25 mouse cellular contexts compared by ENCODE assay signal in genomic region chr10:93721625-93722337, GRCm38 (mm10).
DNase-seq lines count a peak whose midpoint lies in the region; ATAC-seq and TF ChIP-seq lines count a peak whose summit lies in the region.
"Had no signal": no experiment of that assay in that cellular context is flagged by ENCODE, and none has a peak within 500 bp of the region (broad histone marks: within the 10 kb centered on the region; RNA-seq: fewer than 3 reads in every experiment).

No protein-coding gene starts in this region.

- no peaks in the 10 kb centered on the region for H3K27me3 ChIP-seq in liver, embryonic 14.5 days (ENCODE audit: control insufficient read depth, insufficient read depth, low read length)
- H3K27me3 ChIP-seq: embryonic facial prominence, embryonic 13.5 days; hindbrain, embryonic 13.5 days had no signal

- H3K4me1 ChIP-seq in liver, embryonic 14.5 days (replicated peaks; ENCODE audit: control insufficient read depth in 2 of 2, insufficient read depth in 2 of 2, low read length in 1 of 2), result peaks cover 17 to 22% of the 10 kb centered on the region in 2 experiments

- no peaks in the 10 kb centered on the region for H3K9me3 ChIP-seq in liver, embryonic 14.5 days (ENCODE audit: control insufficient read depth, low read length)
- H3K9me3 ChIP-seq: embryonic facial prominence, embryonic 13.5 days; forebrain, embryonic 10.5 days; G1E; heart, embryonic 10.5 days; hindbrain, embryonic 13.5 days had no signal

- DNase-seq in Muller cell, postnatal 12 days (ENCODE audit: inconsistent ontology term), result peak; percentile 25
- DNase-seq in liver, embryonic 14.5 days (ENCODE audit: low read depth in 3 of 3, low spot score in 3 of 3), result peak in 1 of 3 experiments; percentile 37
- no peak for DNase-seq in urinary bladder, adult 18-20 months (ENCODE audit: low spot score in 2 of 2)
- no peak for DNase-seq in heart, adult 11 months
- DNase-seq in right cerebral cortex, postnatal 36 days (ENCODE audit: low spot score in 2 of 2), result no peak
- DNase-seq in embryo, embryonic 9.5 days (ENCODE audit: extremely low spot score), result no peak
- DNase-seq: adrenal gland, postnatal 10 days; cerebellum, adult 11-12 months; cerebellum, adult 9-10 months; cerebellum, postnatal 25 days; gastrocnemius, adult 2 months; gastrocnemius, postnatal 25 days; heart, adult 18-20 months; heart, postnatal 10 days; heart, postnatal 4 days had no signal

- H3K4me3 ChIP-seq in liver, embryonic 14.5 days (ENCODE audit: insufficient read depth in 1 of 2, low read depth in 2 of 2, low read length in 2 of 2), result no peak overlapping the region
- H3K4me3 ChIP-seq: embryonic facial prominence, embryonic 13.5 days; forebrain, embryonic 10.5 days; gastrocnemius, adult 2 months; heart, embryonic 10.5 days; hindbrain, embryonic 13.5 days had no signal

- no peak for TF ChIP-seq EP300 in liver, embryonic 14.5 days (IDR thresholded peaks at IDR 0.05; ENCODE audit: low read depth)

- 28% methylated on average over 5 of the region's 5 CpGs for WGBS in liver, embryonic 14.5 days (ENCODE audit: insufficient replicate concordance)

- H3K9ac ChIP-seq in liver, embryonic 14.5 days (replicated peaks), result no peak overlapping the region
- H3K9ac ChIP-seq: embryonic facial prominence, embryonic 13.5 days; hindbrain, embryonic 13.5 days had no signal

- peak; percentile 67 for ATAC-seq in erythroid progenitor cell, adult 5-6 weeks (replicated peaks; ENCODE audit: low FRiP score, poor library complexity, severe bottlenecking)
- ATAC-seq in liver, embryonic 14.5 days (ENCODE audit: insufficient read depth), result peak; percentile 69; the same call in 1 of the 2 replicates
- ATAC-seq in megakaryocyte-erythroid progenitor cell, adult 5-6 weeks (replicated peaks; ENCODE audit: low FRiP score, low TSS enrichment, poor library complexity, severe bottlenecking), result peak; percentile 64; the same call in 1 of the 2 replicates
- ATAC-seq: CD4-positive, CD25-positive, alpha-beta regulatory T cell, adult 4 months; forebrain, embryonic 14.5 days; hindbrain, postnatal 0 days had no signal

- no peaks in the 10 kb centered on the region for H3K36me3 ChIP-seq in liver, embryonic 14.5 days (replicated peaks; ENCODE audit: control insufficient read depth, insufficient read depth, low read depth)
- H3K36me3 ChIP-seq: embryonic facial prominence, embryonic 13.5 days; G1E; heart, embryonic 10.5 days had no signal

- peak overlapping the region; percentile 2; the same call in 1 of the 2 replicates for H3K27ac ChIP-seq in liver, embryonic 14.5 days
- H3K27ac ChIP-seq: embryonic facial prominence, embryonic 13.5 days; forebrain, embryonic 10.5 days; heart, embryonic 10.5 days; hindbrain, embryonic 13.5 days; hindbrain, postnatal 0 days had no signal

- TF ChIP-seq CTCF in liver, embryonic 14.5 days (IDR thresholded peaks at IDR 0.05; ENCODE audit: low read depth), result no peak

- H3K4me2 ChIP-seq in liver, embryonic 14.5 days (ENCODE audit: low read depth), result no peak overlapping the region
- H3K4me2 ChIP-seq: embryonic facial prominence, embryonic 13.5 days; hindbrain, embryonic 13.5 days had no signal
